8 mouse cellular contexts compared by ENCODE assay signal in the genomic region with DNA sequence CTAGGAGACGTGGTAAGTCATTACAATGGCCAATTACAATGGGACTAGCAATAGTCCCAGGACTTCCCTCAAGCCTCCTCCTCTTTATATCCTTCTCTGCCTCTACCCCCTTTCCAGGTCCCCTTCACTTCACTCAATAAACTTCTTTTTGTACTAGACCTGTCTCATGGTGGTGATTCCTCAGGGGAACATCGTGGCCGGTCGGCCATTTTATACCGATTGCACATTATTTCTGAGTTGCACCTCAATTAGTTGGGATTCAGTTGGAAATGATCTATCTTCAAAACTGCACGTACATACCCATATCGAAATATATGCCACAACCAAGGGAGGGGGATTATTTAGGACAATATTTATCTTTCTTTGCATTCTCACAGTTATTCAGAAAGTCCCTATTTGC. TPM values are rescaled to one million over a fixed set of nuclear protein-coding genes. Genes with fewer than 3 reads are reported as not detected.
DNase-seq lines count a peak whose midpoint lies in the region; ATAC-seq lines count a peak whose summit lies in the region.

No protein-coding gene starts in this region.

- H3K4me1 ChIP-seq in kidney, embryonic 15.5 days = peaks cover 9% of the 10 kb centered on the region
- peaks cover 4% of the 10 kb centered on the region; the same call in 1 of the 2 replicates for H3K4me1 ChIP-seq in brown adipose tissue, adult 24 weeks (ENCODE audit: control insufficient read depth, insufficient read depth, insufficient read length, low read length)
- peaks cover 11% of the 10 kb centered on the region for H3K4me1 ChIP-seq in intestine, embryonic 14.5 days (replicated peaks; ENCODE audit: control insufficient read depth, insufficient read depth, low read length)
- peaks cover 6% of the 10 kb centered on the region; the same call in 1 of the 2 replicates for H3K4me1 ChIP-seq in neural tube, embryonic 11.5 days (ENCODE audit: control insufficient read depth, insufficient read depth, low read length)

- peak overlapping the region; percentile 95 for H3K27ac ChIP-seq in kidney, embryonic 15.5 days
- no peak overlapping the region for H3K27ac ChIP-seq in brown adipose tissue, adult 24 weeks (replicated peaks; ENCODE audit: low read depth, low read length)
- H3K27ac ChIP-seq in intestine, embryonic 14.5 days (ENCODE audit: low read depth) = peak overlapping the region; percentile 94
- H3K27ac ChIP-seq in neural tube, embryonic 11.5 days (ENCODE audit: low read depth, low read length) = peak overlapping the region; percentile 97

- peaks cover 28% of the 10 kb centered on the region for H3K36me3 ChIP-seq in kidney, embryonic 15.5 days
- H3K36me3 ChIP-seq in intestine, embryonic 14.5 days (ENCODE audit: control insufficient read depth, insufficient read depth, low read length) = peaks cover 47% of the 10 kb centered on the region
- H3K36me3 ChIP-seq in neural tube, embryonic 11.5 days (ENCODE audit: control insufficient read depth, insufficient read depth, low read length) = peaks cover 3% of the 10 kb centered on the region; the same call in 1 of the 2 replicates

- H3K27me3 ChIP-seq in kidney, embryonic 15.5 days = no peaks in the 10 kb centered on the region
- no peaks in the 10 kb centered on the region for H3K27me3 ChIP-seq in intestine, embryonic 14.5 days (replicated peaks; ENCODE audit: control insufficient read depth, insufficient read depth, low read length)
- no peaks in the 10 kb centered on the region for H3K27me3 ChIP-seq in neural tube, embryonic 11.5 days (ENCODE audit: control insufficient read depth, insufficient read depth, low read length)

- H3K4me3 ChIP-seq in kidney, embryonic 15.5 days (replicated peaks) = peak overlapping the region; percentile 72
- peak overlapping the region; percentile 48 for H3K4me3 ChIP-seq in brown adipose tissue, adult 24 weeks (ENCODE audit: insufficient read depth, low read depth, low read length)
- H3K4me3 ChIP-seq in intestine, embryonic 14.5 days (ENCODE audit: low read depth, low read length) = peak overlapping the region; percentile 88
- H3K4me3 ChIP-seq in neural tube, embryonic 11.5 days (ENCODE audit: low read depth, low read length) = peak overlapping the region; percentile 92

- H3K9ac ChIP-seq in kidney, embryonic 15.5 days = peak overlapping the region; percentile 72
- peak overlapping the region; percentile 83 for H3K9ac ChIP-seq in intestine, embryonic 14.5 days (ENCODE audit: low read length)
- peak overlapping the region; percentile 87 for H3K9ac ChIP-seq in neural tube, embryonic 11.5 days (ENCODE audit: low read length)

- H3K9me3 ChIP-seq in kidney, embryonic 15.5 days (replicated peaks) = no peaks in the 10 kb centered on the region
- no peaks in the 10 kb centered on the region for H3K9me3 ChIP-seq in intestine, embryonic 14.5 days (ENCODE audit: control insufficient read depth, low read length)
- H3K9me3 ChIP-seq in neural tube, embryonic 11.5 days (ENCODE audit: control insufficient read depth, low read length) = no peaks in the 10 kb centered on the region

- 0 out of 2 replicates have a peak, but pooled peaks have one; percentile 23 for ATAC-seq in kidney, embryonic 15.5 days (replicated peaks; ENCODE audit: low FRiP score)
- ATAC-seq in intestine, embryonic 14.5 days (replicated peaks; ENCODE audit: low FRiP score, low TSS enrichment, low read depth) = peak; percentile 24; the same call in 1 of the 2 replicates
- peak; percentile 51 for ATAC-seq in neural tube, embryonic 11.5 days (ENCODE audit: insufficient read depth, low FRiP score, low TSS enrichment)

- WGBS in kidney, embryonic 15.5 days = 22% methylated on average over 7 of the region's 7 CpGs
- 27% methylated on average over 7 of the region's 7 CpGs for whole genome bisulfite sequencing in intestine, embryonic 14.5 days
- WGBS in neural tube, embryonic 11.5 days = 31% methylated on average over 7 of the region's 7 CpGs

- no peak for DNase-seq in kidney, adult 8-10 months
- no peak for DNase-seq in intestine, embryonic 14.5 days (ENCODE audit: low spot score)
- DNase-seq in neural tube, embryonic 11.5 days (ENCODE audit: low spot score) = peak; percentile 17
- DNase-seq in ovary, postnatal 10 days (ENCODE audit: low spot score) = no peak
- no peak for DNase-seq in Muller cell, postnatal 12 days (ENCODE audit: inconsistent ontology term)
- no peak for DNase-seq in cerebellum, adult 11 months

- peak overlapping the region; percentile 71 for H3K4me2 ChIP-seq in kidney, embryonic 15.5 days
- H3K4me2 ChIP-seq in intestine, embryonic 14.5 days (ENCODE audit: low read length) = peak overlapping the region; percentile 92
- peak overlapping the region; percentile 73 for H3K4me2 ChIP-seq in neural tube, embryonic 11.5 days (ENCODE audit: low read depth)

RNA-seq across cellular contexts. Expression of gene Rc3h2, which starts 8.9 kb away (rescaled TPM):
- 14.2 and 15.6 TPM in 2 replicates for polyA plus RNA-seq in kidney, embryonic 15.5 days (2015; fragmentation: Nextera tagmentation; extraction: Ambion mirVana)
- polyA plus RNA-seq in brown adipose tissue, adult 24 weeks (2012; ENCODE audit: insufficient read depth, insufficient read length, missing spikeins) = 8.0 and 12.3 TPM in 2 replicates
- 16.4 and 19.1 TPM in 2 replicates for polyA plus RNA-seq in intestine, embryonic 14.5 days (2014; fragmentation: Nextera tagmentation; extraction: Ambion mirVana)
- 21.4 and 24.1 TPM in 2 replicates for polyA plus RNA-seq in neural tube, embryonic 11.5 days (2014; fragmentation: Nextera tagmentation; extraction: Ambion mirVana)

RNA-seq across cellular contexts. Expression of gene Zbtb26, which starts 11.3 kb away (rescaled TPM):
- polyA plus RNA-seq in kidney, embryonic 15.5 days (2015; fragmentation: Nextera tagmentation; extraction: Ambion mirVana) = 9.1 and 9.3 TPM in 2 replicates
- polyA plus RNA-seq in brown adipose tissue, adult 24 weeks (2012; ENCODE audit: insufficient read depth, insufficient read length, missing spikeins) = 3.1 and 3.2 TPM in 2 replicates
- 7.0 and 9.8 TPM in 2 replicates for polyA plus RNA-seq in intestine, embryonic 14.5 days (2014; fragmentation: Nextera tagmentation; extraction: Ambion mirVana)
- polyA plus RNA-seq in neural tube, embryonic 11.5 days (2014; fragmentation: Nextera tagmentation; extraction: Ambion mirVana) = 13.0 and 13.3 TPM in 2 replicates

RNA-seq across cellular contexts. Expression of gene Zbtb6, which starts 11.4 kb away (rescaled TPM):
- 8.3 and 9.5 TPM in 2 replicates for polyA plus RNA-seq in kidney, embryonic 15.5 days (2015; fragmentation: Nextera tagmentation; extraction: Ambion mirVana)
- polyA plus RNA-seq in brown adipose tissue, adult 24 weeks (2012; ENCODE audit: insufficient read depth, insufficient read length, missing spikeins) = 6.8 and 8.7 TPM in 2 replicates
- 3.8 and 4.8 TPM in 2 replicates for polyA plus RNA-seq in intestine, embryonic 14.5 days (2014; fragmentation: Nextera tagmentation; extraction: Ambion mirVana)
- 7.1 and 7.7 TPM in 2 replicates for polyA plus RNA-seq in neural tube, embryonic 11.5 days (2014; fragmentation: Nextera tagmentation; extraction: Ambion mirVana)

RNA-seq across cellular contexts. Expression of gene Rabgap1, which starts 11.5 kb away (rescaled TPM):
- polyA plus RNA-seq in kidney, embryonic 15.5 days (2015; fragmentation: Nextera tagmentation; extraction: Ambion mirVana) = 41.5 and 45.8 TPM in 2 replicates
- 16.6 and 26.6 TPM in 2 replicates for polyA plus RNA-seq in brown adipose tissue, adult 24 weeks (2012; ENCODE audit: insufficient read depth, insufficient read length, missing spikeins)
- polyA plus RNA-seq in intestine, embryonic 14.5 days (2014; fragmentation: Nextera tagmentation; extraction: Ambion mirVana) = 42.5 and 44.6 TPM in 2 replicates
- polyA plus RNA-seq in neural tube, embryonic 11.5 days (2014; fragmentation: Nextera tagmentation; extraction: Ambion mirVana) = 38.7 and 44.9 TPM in 2 replicates
